In genomic region chr1:33641139-33641538, GRCm38 (mm10) we compare ENCODE assay signal across 17 mouse cellular contexts. TPM values are rescaled to one million over a fixed set of nuclear protein-coding genes. Genes with fewer than 3 reads are reported as not detected.
A peak's percentile ranks its signal among the peaks of the same experiment; 100 is the strongest.
DNase-seq lines count a peak whose midpoint lies in the region; ATAC-seq and TF ChIP-seq lines count a peak whose summit lies in the region.
"Had no signal": no experiment of that assay in that cellular context is flagged by ENCODE, and none has a peak within 500 bp of the region (broad histone marks: within the 10 kb centered on the region; RNA-seq: fewer than 3 reads in every experiment).

No protein-coding gene starts in this region.

- no peak for TF ChIP-seq CTCF in midbrain, postnatal 0 days (IDR thresholded peaks at IDR 0.05)

- H3K36me3 ChIP-seq in heart, embryonic 12.5 days: peaks cover 23% of the 10 kb centered on the region
- 0 out of 2 replicates have a peak, but pooled peaks cover 4% of the 10 kb centered on the region for H3K36me3 ChIP-seq in midbrain, postnatal 0 days (ENCODE audit: insufficient read depth, low read length)
- no peaks in the 10 kb centered on the region for H3K36me3 ChIP-seq in midbrain, embryonic 15.5 days (replicated peaks)

- no peak for ATAC-seq in heart, embryonic 12.5 days (ENCODE audit: insufficient number of reproducible peaks, low FRiP score)
- no peak for ATAC-seq in midbrain, postnatal 0 days (ENCODE audit: low FRiP score)
- no peak for ATAC-seq in midbrain, embryonic 15.5 days (replicated peaks)
- ATAC-seq: inflammation-experienced regulatory T-cells, adult 6 months had no signal

- 87% methylated on average over 2 of the region's 2 CpGs for WGBS in heart, embryonic 12.5 days
- 78% methylated on average over 2 of the region's 2 CpGs for WGBS in midbrain, postnatal 0 days
- 86% methylated on average over 2 of the region's 2 CpGs for WGBS in midbrain, embryonic 15.5 days

- DNase-seq in heart, adult 18-20 months: peak; percentile 18 to 27
- DNase-seq in midbrain, postnatal 0 days (ENCODE audit: low spot score): peak; percentile 15
- peak; percentile 22 to 33 for DNase-seq in layer of hippocampus, postnatal 36 days
- peak; percentile 84 for DNase-seq in right cerebral cortex, postnatal 4 days
- no peak for DNase-seq in adrenal gland, postnatal 4 days (ENCODE audit: low spot score in 2 of 2)
- no peak for DNase-seq in cerebellum, postnatal 25 days
- DNase-seq: adrenal gland, postnatal 25 days; gastrocnemius, postnatal 10 days; kidney, postnatal 25 days; lung, postnatal 36 days; thymus, adult 18-20 months had no signal

- H3K4me1 ChIP-seq in heart, embryonic 12.5 days (replicated peaks): 0 out of 2 replicates have a peak, but pooled peaks cover 2% of the 10 kb centered on the region
- no peaks in the 10 kb centered on the region for H3K4me1 ChIP-seq in midbrain, postnatal 0 days (ENCODE audit: insufficient read depth, low read length)
- no peaks in the 10 kb centered on the region for H3K4me1 ChIP-seq in midbrain, embryonic 15.5 days
- H3K4me1 ChIP-seq: embryonic facial prominence, embryonic 13.5 days; midbrain, embryonic 12.5 days had no signal

- H3K27me3 ChIP-seq in heart, embryonic 12.5 days (replicated peaks): no peaks in the 10 kb centered on the region
- H3K27me3 ChIP-seq in midbrain, postnatal 0 days (ENCODE audit: insufficient read depth, low read length): no peaks in the 10 kb centered on the region
- no peaks in the 10 kb centered on the region for H3K27me3 ChIP-seq in midbrain, embryonic 15.5 days (replicated peaks)
- H3K27me3 ChIP-seq: embryonic facial prominence, embryonic 13.5 days; midbrain, embryonic 12.5 days had no signal

- H3K27ac ChIP-seq in heart, embryonic 12.5 days (ENCODE audit: poor library complexity, severe bottlenecking): no peak overlapping the region
- no peak overlapping the region for H3K27ac ChIP-seq in midbrain, postnatal 0 days (ENCODE audit: low read depth, low read length)
- H3K27ac ChIP-seq in midbrain, embryonic 15.5 days: no peak overlapping the region
- H3K27ac ChIP-seq: embryonic facial prominence, embryonic 13.5 days; liver, embryonic 14.5 days; midbrain, embryonic 12.5 days had no signal

- peaks cover 7% of the 10 kb centered on the region for H3K9me3 ChIP-seq in heart, embryonic 12.5 days (replicated peaks)
- H3K9me3 ChIP-seq in midbrain, postnatal 0 days (ENCODE audit: low read length): no peaks in the 10 kb centered on the region
- H3K9me3 ChIP-seq in midbrain, embryonic 15.5 days: no peaks in the 10 kb centered on the region
- H3K9me3 ChIP-seq: embryonic facial prominence, embryonic 13.5 days; midbrain, embryonic 12.5 days had no signal

- H3K9ac ChIP-seq in heart, embryonic 12.5 days: no peak overlapping the region
- H3K9ac ChIP-seq in midbrain, postnatal 0 days (replicated peaks; ENCODE audit: low read length, poor library complexity, severe bottlenecking): no peak overlapping the region
- H3K9ac ChIP-seq in midbrain, embryonic 15.5 days: no peak overlapping the region
- H3K9ac ChIP-seq: embryonic facial prominence, embryonic 13.5 days; liver, embryonic 14.5 days; midbrain, embryonic 12.5 days had no signal

- H3K4me3 ChIP-seq in heart, embryonic 12.5 days: no peak overlapping the region
- no peak overlapping the region for H3K4me3 ChIP-seq in midbrain, postnatal 0 days (ENCODE audit: low read depth, low read length)
- H3K4me3 ChIP-seq in midbrain, embryonic 15.5 days: no peak overlapping the region
- H3K4me3 ChIP-seq: embryonic facial prominence, embryonic 13.5 days; midbrain, embryonic 12.5 days had no signal

- no peak overlapping the region for H3K4me2 ChIP-seq in heart, embryonic 12.5 days
- H3K4me2 ChIP-seq in midbrain, postnatal 0 days (ENCODE audit: low read depth, low read length, poor library complexity, severe bottlenecking): no peak overlapping the region
- H3K4me2 ChIP-seq in midbrain, embryonic 15.5 days: no peak overlapping the region
- H3K4me2 ChIP-seq: embryonic facial prominence, embryonic 13.5 days; midbrain, embryonic 12.5 days had no signal

RNA-seq across cellular contexts. Expression of gene Prim2, which starts 28.5 kb away (rescaled TPM):
- 1 to 10 TPM; 1.7 to 2.8 TPM for total RNA-seq in heart, adult 18-20 months (2021)
- 20.9 and 22.3 TPM in 2 replicates for polyA plus RNA-seq in heart, embryonic 12.5 days (2016; fragmentation: Nextera tagmentation; extraction: Ambion mirVana)
- total RNA-seq in midbrain, postnatal 0 days (2014; rRNA removed): 18.7 and 21.5 TPM in 2 replicates
- polyA plus RNA-seq in midbrain, postnatal 0 days (2015; fragmentation: Nextera tagmentation; extraction: Ambion mirVana): 12.6 and 13.2 TPM in 2 replicates
- polyA plus RNA-seq in midbrain, embryonic 15.5 days (2015; fragmentation: Nextera tagmentation; extraction: Ambion mirVana): 21.0 and 21.7 TPM in 2 replicates
- 1 to 10 TPM; 4.7 to 5.2 TPM for total RNA-seq in layer of hippocampus, postnatal 36 days (2021)
- total RNA-seq in adrenal gland, postnatal 4 days (2021): 10 to 100 TPM; 14.9 to 18.6 TPM

Comparison
In these comparisons a context has a peak if more than half of its experiments do, and no peak if none do; other contexts are left out.
1. DNase-seq: peak in heart, adult 18-20 months (2 of 2), midbrain, postnatal 0 days (single experiment), layer of hippocampus, postnatal 36 days (2 of 2) and right cerebral cortex, postnatal 4 days (single experiment); none in adrenal gland, postnatal 4 days (0 of 2) and cerebellum, postnatal 25 days (0 of 2).